Mouse (Mus musculus) thymus, adult 2 months (tissue): ENCODE data around the gene Arcn1. TPM values are rescaled to one million over a fixed set of nuclear protein-coding genes. Genes with fewer than 3 reads are reported as not detected.

Experiments
- DNase-seq: peaks from one replicate; pipeline ENCODE4 v3.0.0; 2021
- H3K27ac ChIP-seq: fragments of 200-500 bp; 2 replicates; pipeline ENCODE4 v1.5.1; 2012; ENCODE audit warnings: low read length, control low read depth; ENCODE audit not compliant: control insufficient read depth, insufficient read depth
- H3K27me3 ChIP-seq: fragments of 200-500 bp; 2 replicates; pipeline ENCODE4 v1.6.1; 2012; ENCODE audit warnings: mild to moderate bottlenecking, low read length, moderate library complexity, mixed read lengths; ENCODE audit not compliant: control insufficient read depth, insufficient read depth
- H3K36me3 ChIP-seq: fragments of 200-500 bp; 2 replicates; pipeline ENCODE4 v1.6.1; 2012; ENCODE audit warnings: mild to moderate bottlenecking, low read length, moderate library complexity; ENCODE audit not compliant: control insufficient read depth, insufficient read depth
- H3K4me1 ChIP-seq: fragments of 200-500 bp; replicated peaks from 2 replicates; pipeline ENCODE4 v1.6.1; 2012; ENCODE audit warnings: low read length; ENCODE audit not compliant: control insufficient read depth, insufficient read depth
- H3K4me3 ChIP-seq: fragments of 200-500 bp; 2 replicates; pipeline ENCODE4 v1.5.1; 2012; ENCODE audit warnings: mild to moderate bottlenecking, low read length, control low read depth, moderate library complexity; ENCODE audit not compliant: control insufficient read depth, insufficient read depth
- CTCF ChIP-seq: fragments of 200-500 bp; IDR thresholded peaks from 2 replicates; pipeline ENCODE4 v1.5.1; 2012; ENCODE audit warnings: mild to moderate bottlenecking, control low read depth, low read length, moderate library complexity, borderline replicate concordance; ENCODE audit not compliant: control insufficient read depth, poor library complexity, insufficient read depth; ENCODE audit errors: extremely low read depth
- POLR2A ChIP-seq: fragments of 200-500 bp; IDR thresholded peaks from 2 replicates; pipeline ENCODE4 v1.6.1; 2012; ENCODE audit warnings: mild to moderate bottlenecking, low read length, control low read depth, moderate library complexity; ENCODE audit not compliant: control insufficient read depth, poor library complexity, insufficient read depth; ENCODE audit errors: extremely low read depth
- WGBS: fragments of 180-500 bp; shearing (Covaris S2); methylation state at CpG from one replicate; pipeline ENCODE4 v1.1.7; 2018; 5-methylcytosine and 5-hydroxymethylcytosine counted together
- polyA plus RNA-seq: library from polyadenylated mRNA; depleted of rRNA; stranded (reverse); fragments of >200 nt; gene quantifications from 2 replicates; pipeline ENCODE4 v1.2.3, GENCODE M21; 2012

The Arcn1 gene
- polyA plus RNA-seq, 1 experiment = 42.0 TPM

DNA sequence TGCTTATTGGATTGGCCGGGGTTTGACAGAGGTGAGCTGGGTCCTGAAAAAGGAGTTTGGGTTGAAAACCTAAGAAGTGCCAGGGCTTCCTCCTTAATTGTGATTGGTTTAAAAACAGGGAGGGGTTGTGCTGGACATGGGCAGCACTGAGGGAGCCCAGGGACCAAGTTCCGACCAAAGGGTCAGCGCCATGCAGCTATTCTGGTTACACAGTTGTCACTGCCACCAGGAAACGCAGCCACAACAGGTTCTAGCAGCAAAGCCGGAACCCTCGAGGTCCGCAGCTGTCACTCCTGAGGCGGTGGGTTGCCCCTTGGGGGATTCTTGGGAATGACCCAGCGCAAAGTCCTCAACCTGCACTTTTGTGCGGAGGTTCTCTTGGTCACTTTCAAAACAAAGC is 37.0 kb upstream of the Arcn1 start:
- no peak for DNase-seq
- Histone ChIP-seq H3K27me3 (no peaks in the 10 kb centered on the region), H3K4me1 (peaks cover 1% of the 10 kb centered on the region; the same call in 1 of the 2 replicates), H3K36me3 (peaks cover 47% of the 10 kb centered on the region), H3K27ac (no peak overlapping the region), H3K4me3 (no peak overlapping the region)
- TF ChIP-seq POLR2A (no peak), CTCF (no peak)
- WGBS = 97% methylated on average over 10 of the region's 10 CpGs

DNA sequence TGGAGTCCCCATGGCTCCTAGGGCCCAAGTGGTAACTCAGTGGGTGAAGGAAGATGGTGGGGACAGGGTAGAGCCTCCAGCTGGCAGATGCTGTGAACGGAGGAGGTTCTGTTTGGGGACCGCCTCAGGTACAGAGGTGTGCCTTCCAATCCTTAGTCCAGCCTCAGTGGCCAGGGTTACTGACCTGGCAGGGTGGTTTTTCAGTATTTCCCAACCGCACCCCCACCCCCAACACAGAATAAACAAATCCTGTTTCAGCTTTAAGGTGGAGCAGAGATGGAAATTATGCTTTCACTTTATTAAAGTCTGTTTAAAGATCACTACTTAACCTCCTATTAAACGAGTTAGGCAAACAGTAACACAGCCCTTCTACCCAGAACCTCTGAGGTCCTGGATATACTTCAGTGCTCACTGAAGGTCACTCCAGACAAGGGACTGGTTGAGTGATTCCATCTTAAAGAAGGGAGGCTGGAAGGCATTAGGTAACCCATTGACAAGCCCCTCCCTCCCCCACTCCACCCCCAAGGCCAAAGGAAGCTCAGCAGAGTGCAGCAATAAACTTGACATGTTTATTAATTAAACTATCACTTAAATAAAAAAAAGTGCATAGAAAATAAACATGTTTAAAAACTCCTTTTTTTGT is 35.3 kb upstream of the Arcn1 start, which contains the start of gene Ttc36:
Ttc36 (minus strand) TSS at position 265 of the 643 bp plus-strand sequence.
- H3K36me3 ChIP-seq = peaks cover 30% of the 10 kb centered on the region
- 86% methylated on average over 4 of the region's 4 CpGs for WGBS
- H3K27me3 ChIP-seq = no peaks in the 10 kb centered on the region; the same call in 1 of the 2 replicates
- H3K27ac ChIP-seq = no peak within 1 kb of the TSS
- peaks cover 8% of the 10 kb centered on the region for H3K4me1 ChIP-seq
- DNase-seq = no peak
- no peak for TF ChIP-seq CTCF
- no peak for TF ChIP-seq POLR2A
- H3K4me3 ChIP-seq = no peak within 1 kb of the TSS

DNA sequence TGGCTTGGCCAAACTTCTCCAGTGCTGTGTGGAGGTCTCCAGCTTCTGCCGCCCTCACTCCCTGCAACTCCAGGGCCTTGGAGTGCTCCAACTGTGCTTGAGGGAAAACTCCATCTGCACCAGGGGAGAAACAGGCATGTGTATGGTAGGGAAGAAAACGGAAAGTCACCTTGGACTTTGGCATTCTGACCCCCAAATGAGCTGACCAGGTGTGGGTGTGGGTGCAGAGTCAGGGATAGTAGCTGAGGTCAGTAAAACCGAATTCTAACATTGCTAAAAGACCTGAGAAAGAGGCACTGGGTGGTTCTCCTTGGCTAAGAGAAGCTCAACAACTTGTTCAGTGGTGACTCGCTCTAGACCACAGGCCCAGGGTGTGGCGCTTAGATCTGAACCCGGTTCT is 34.0 kb upstream of the Arcn1 start:
- Histone ChIP-seq H3K27me3 (no peaks in the 10 kb centered on the region; the same call in 1 of the 2 replicates), H3K36me3 (peaks cover 17% of the 10 kb centered on the region), H3K4me3 (no peak overlapping the region), H3K4me1 (peaks cover 8% of the 10 kb centered on the region), H3K27ac (no peak overlapping the region)
- 79% methylated on average over 6 of the region's 6 CpGs for WGBS
- TF ChIP-seq POLR2A (no peak), CTCF (no peak)
- no peak for DNase-seq

DNA sequence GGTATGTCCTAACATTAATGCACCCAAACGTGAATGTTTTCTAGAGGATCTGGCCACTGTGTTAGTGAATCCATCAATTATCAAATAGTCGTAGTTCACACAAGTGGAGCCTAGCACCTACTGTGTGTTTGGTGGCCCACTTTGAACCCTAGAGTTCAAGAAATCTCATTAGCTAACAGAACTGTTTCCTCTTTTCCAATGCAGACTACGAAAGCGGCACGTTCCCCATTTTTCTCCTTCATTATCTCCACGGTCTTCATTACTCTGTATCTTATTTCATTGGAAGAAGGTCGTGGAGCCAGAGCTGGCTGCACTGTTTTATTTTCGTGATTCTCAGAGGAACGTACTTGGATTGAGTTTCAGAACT is 32.3 kb upstream of the Arcn1 start:
- Histone ChIP-seq H3K27ac (no peak overlapping the region), H3K27me3 (no peaks in the 10 kb centered on the region; the same call in 1 of the 2 replicates), H3K4me1 (peaks cover 8% of the 10 kb centered on the region), H3K4me3 (no peak overlapping the region), H3K36me3 (peaks cover 2% of the 10 kb centered on the region; the same call in 1 of the 2 replicates)
- TF ChIP-seq POLR2A = no peak
- no peak for TF ChIP-seq CTCF
- WGBS = 49% methylated on average over 9 of the region's 9 CpGs
- no peak for DNase-seq

DNA sequence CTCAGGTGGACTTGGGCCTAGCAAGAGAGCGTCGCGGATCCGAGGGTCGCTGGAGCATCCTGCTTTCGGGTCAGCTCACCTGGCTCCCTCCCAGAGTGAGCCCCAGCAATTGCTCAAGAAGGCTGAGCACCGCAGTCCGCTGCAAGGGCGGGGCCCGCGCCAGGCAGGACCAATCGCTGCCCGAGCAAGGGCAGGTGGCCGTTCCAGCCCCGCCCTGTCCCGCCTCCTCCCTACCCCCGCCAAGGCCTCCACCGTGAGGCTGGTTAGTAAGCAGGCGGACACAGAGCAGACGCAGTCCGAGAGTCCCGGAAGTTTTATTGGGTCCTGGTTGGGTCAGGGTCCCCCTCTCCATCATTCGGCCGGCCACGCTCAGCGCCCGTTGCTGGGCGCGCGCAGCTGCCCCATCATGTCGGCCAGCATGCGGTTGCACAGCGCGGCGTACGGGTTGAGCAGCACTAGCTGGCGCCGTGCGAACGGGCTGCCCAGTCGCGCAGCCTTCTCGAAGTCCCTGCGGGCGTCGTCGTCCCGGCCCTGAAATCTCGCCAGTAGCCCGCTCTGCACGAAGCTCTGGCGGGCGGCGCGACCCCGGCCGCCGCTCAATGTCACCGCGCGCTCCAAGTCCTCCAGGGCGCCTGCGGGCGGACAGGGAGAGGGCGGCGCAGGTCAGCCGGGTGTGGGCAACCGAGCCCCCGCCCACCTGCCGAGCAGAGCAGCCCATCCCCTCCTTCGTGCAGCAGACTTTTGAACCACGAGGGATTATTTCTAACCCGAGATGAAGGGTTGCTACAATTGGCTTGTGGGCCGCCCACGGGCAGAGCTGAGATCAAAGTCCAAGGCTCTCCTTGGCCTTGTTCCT is 31.7 kb upstream of the Arcn1 start, which contains the start of gene Tmem25:
Tmem25 (minus strand) TSS at position 206 of the 856 bp plus-strand sequence.
- Histone ChIP-seq H3K27ac (no peak within 1 kb of the TSS), H3K27me3 (no peaks in the 10 kb centered on the region; the same call in 1 of the 2 replicates)

DNA sequence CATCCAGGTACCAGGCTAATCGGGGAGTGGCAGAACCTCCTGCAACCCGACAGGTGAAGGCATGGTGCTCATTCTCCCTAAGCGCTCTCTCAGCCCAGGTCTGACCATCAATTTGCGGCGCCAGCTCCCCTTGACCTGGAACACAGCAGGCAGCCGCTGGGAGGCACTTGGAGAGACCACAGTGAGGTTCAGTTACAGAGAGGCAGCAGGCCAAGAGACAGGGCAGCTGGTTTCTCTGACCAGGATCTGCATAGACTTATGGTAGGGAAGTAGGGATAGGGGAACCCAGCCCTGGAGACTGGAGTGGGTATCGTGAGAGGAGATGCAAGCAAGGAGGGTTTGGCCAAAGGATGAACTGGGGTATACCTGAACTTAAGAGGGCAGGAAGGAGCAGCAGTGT is 30.7 kb upstream of the Arcn1 start:
- no peaks in the 10 kb centered on the region for H3K36me3 ChIP-seq
- WGBS = 90% methylated on average over 7 of the region's 7 CpGs
- no peak for TF ChIP-seq POLR2A
- TF ChIP-seq CTCF = no peak
- H3K4me3 ChIP-seq = no peak overlapping the region
- H3K27ac ChIP-seq = no peak overlapping the region
- no peak for DNase-seq
- H3K4me1 ChIP-seq = peaks cover 8% of the 10 kb centered on the region
- no peaks in the 10 kb centered on the region; the same call in 1 of the 2 replicates for H3K27me3 ChIP-seq

More for the DNA sequence above, 31.7 kb upstream of the Arcn1 start, which contains the start of gene Tmem25:
- TF ChIP-seq POLR2A = no peak
- TF ChIP-seq CTCF = no peak
- Histone ChIP-seq H3K4me1 (peaks cover 8% of the 10 kb centered on the region), H3K36me3 (no peaks in the 10 kb centered on the region), H3K4me3 (peak within 1 kb of the TSS; percentile 42)
- under 1% methylated on average over 75 of the region's 75 CpGs for WGBS
- peak; percentile 73 for DNase-seq
